Mouse (Mus musculus): ENCODE data around the gene Mss51. TPM values are rescaled to one million over a fixed set of nuclear protein-coding genes. Genes with fewer than 3 reads are reported as not detected.

Gene Mss51
- polyA plus RNA-seq, 1 experiment from 2014 or later = 1.4 TPM

DNA sequence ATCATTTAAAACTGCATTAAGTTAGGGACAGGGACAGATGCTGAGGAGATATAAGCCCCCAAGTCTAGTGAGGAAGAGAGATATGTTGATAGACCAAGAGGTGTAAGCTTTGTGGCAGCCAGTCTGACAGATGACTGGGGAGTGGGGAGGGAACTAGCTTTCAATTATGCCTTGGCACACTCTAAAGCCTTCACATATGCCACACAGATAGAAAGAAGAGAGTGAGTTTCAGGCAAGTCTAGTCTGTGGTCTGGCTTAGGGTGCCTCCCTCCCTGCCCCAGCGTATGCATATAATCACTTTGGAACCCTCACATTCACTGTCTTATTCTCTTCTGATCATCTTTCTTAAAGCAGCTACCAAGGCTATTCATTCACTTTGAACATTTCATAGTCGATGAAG, 45.4 kb downstream of the Mss51 start:
- H3K27ac ChIP-seq = no peak overlapping the region
- 18% methylated on average over 2 of the region's 2 CpGs for WGBS

GRCm38 (mm10) chr14:20447209-20447608, 49.5 kb downstream of the Mss51 start:
- no peak overlapping the region for H3K27ac ChIP-seq
- H3K4me1 ChIP-seq (replicated peaks) = 0 out of 2 replicates have a peak, but pooled peaks cover 2% of the 10 kb centered on the region
- no peak overlapping the region for H3K9ac ChIP-seq (replicated peaks)
- H3K27me3 ChIP-seq = no peaks in the 10 kb centered on the region
- no peaks in the 10 kb centered on the region for H3K36me3 ChIP-seq
- H3K4me3 ChIP-seq (replicated peaks) = no peak overlapping the region
- H3K9me3 ChIP-seq = no peaks in the 10 kb centered on the region
- WGBS = 69% methylated on average over 12 of the region's 12 CpGs
- H3K4me2 ChIP-seq = no peak overlapping the region
- no peak for ATAC-seq (ENCODE audit: insufficient number of reproducible peaks, insufficient read depth, low FRiP score, low TSS enrichment, low read depth)

More for the DNA sequence above, 45.4 kb downstream of the Mss51 start:
- H3K9me3 ChIP-seq = no peaks in the 10 kb centered on the region
- peaks cover 6% of the 10 kb centered on the region; the same call in 1 of the 2 replicates for H3K36me3 ChIP-seq
- H3K9ac ChIP-seq (replicated peaks) = peak overlapping the region; percentile 47
- H3K27me3 ChIP-seq = no peaks in the 10 kb centered on the region
- H3K4me2 ChIP-seq = peak overlapping the region; percentile 71
- H3K4me1 ChIP-seq (replicated peaks) = peaks cover 2% of the 10 kb centered on the region; the same call in 1 of the 2 replicates
- H3K4me3 ChIP-seq (replicated peaks) = peak overlapping the region; percentile 39
- no peak for ATAC-seq (ENCODE audit: insufficient number of reproducible peaks, insufficient read depth, low FRiP score, low TSS enrichment, low read depth)

- no peaks in the 10 kb centered on the region for H3K9me3 ChIP-seq
- H3K9ac ChIP-seq (replicated peaks) = no peak overlapping the region
- H3K4me1 ChIP-seq (replicated peaks) = no peaks in the 10 kb centered on the region
- no peak overlapping the region for H3K27ac ChIP-seq
- no peaks in the 10 kb centered on the region for H3K36me3 ChIP-seq
- WGBS = 72% methylated on average over 17 of the region's 17 CpGs
- no peaks in the 10 kb centered on the region for H3K27me3 ChIP-seq
- ATAC-seq (ENCODE audit: insufficient number of reproducible peaks, insufficient read depth, low FRiP score, low TSS enrichment, low read depth) = no peak
- no peak overlapping the region for H3K4me3 ChIP-seq (replicated peaks)
- H3K4me2 ChIP-seq = no peak overlapping the region
Observed at GRCm38 (mm10) chr14:20442252-20442651, 54.4 kb downstream of the Mss51 start.

- ATAC-seq (ENCODE audit: insufficient number of reproducible peaks, insufficient read depth, low FRiP score, low TSS enrichment, low read depth) = no peak
- H3K36me3 ChIP-seq = no peaks in the 10 kb centered on the region
- H3K27me3 ChIP-seq = no peaks in the 10 kb centered on the region
- no peaks in the 10 kb centered on the region for H3K9me3 ChIP-seq
- no peak overlapping the region for H3K4me3 ChIP-seq (replicated peaks)
- H3K9ac ChIP-seq (replicated peaks) = no peak overlapping the region
- WGBS = 74% methylated on average over 6 of the region's 6 CpGs
- H3K27ac ChIP-seq = no peak overlapping the region
- H3K4me2 ChIP-seq = no peak overlapping the region
- no peaks in the 10 kb centered on the region for H3K4me1 ChIP-seq (replicated peaks)
Observed at GRCm38 (mm10) chr14:20436976-20437375, 59.7 kb downstream of the Mss51 start.

Other genes starting within 250 kb of the Mss51 start
- not detected in 2 replicates for gene Kcnk16, start 227.7 kb downstream of the Mss51 start, polyA plus RNA-seq (2016; fragmentation: Nextera tagmentation; extraction: Ambion mirVana)
- 18.1 and 20.2 TPM in 2 replicates for gene Nudt13, start 202.2 kb downstream of the Mss51 start, polyA plus RNA-seq (2016; fragmentation: Nextera tagmentation; extraction: Ambion mirVana)
- 56.8 and 58.9 TPM in 2 replicates for gene Ecd, start 148.8 kb downstream of the Mss51 start, polyA plus RNA-seq (2016; fragmentation: Nextera tagmentation; extraction: Ambion mirVana)
- gene Fam149b, start 148.7 kb downstream of the Mss51 start, polyA plus RNA-seq (2016; fragmentation: Nextera tagmentation; extraction: Ambion mirVana) = 45.4 and 45.9 TPM in 2 replicates
- gene Dnajc9, start 108.0 kb downstream of the Mss51 start, polyA plus RNA-seq (2016; fragmentation: Nextera tagmentation; extraction: Ambion mirVana) = 234 and 245 TPM in 2 replicates
- gene Mrps16, start 103.3 kb downstream of the Mss51 start, polyA plus RNA-seq (2016; fragmentation: Nextera tagmentation; extraction: Ambion mirVana) = 84.7 and 85.9 TPM in 2 replicates
- gene Cfap70, start 44.7 kb downstream of the Mss51 start, polyA plus RNA-seq (2016; fragmentation: Nextera tagmentation; extraction: Ambion mirVana) = 0.21 and 0.64 TPM in 2 replicates
- gene Anxa7, start 16.8 kb downstream of the Mss51 start, polyA plus RNA-seq (2016; fragmentation: Nextera tagmentation; extraction: Ambion mirVana) = 27.2 and 29.3 TPM in 2 replicates
- 56.9 and 62.5 TPM in 2 replicates for gene Ppp3cb, start 49.7 kb upstream of the Mss51 start, polyA plus RNA-seq (2016; fragmentation: Nextera tagmentation; extraction: Ambion mirVana)
- gene Usp54, start 144.2 kb upstream of the Mss51 start, polyA plus RNA-seq (2016; fragmentation: Nextera tagmentation; extraction: Ambion mirVana) = 11.4 and 13.7 TPM in 2 replicates
- gene Myoz1, start 159.6 kb upstream of the Mss51 start, polyA plus RNA-seq (2016; fragmentation: Nextera tagmentation; extraction: Ambion mirVana) = 1.3 and 1.5 TPM in 2 replicates
- 11.7 and 14.2 TPM in 2 replicates for gene Synpo2l, start 171.5 kb upstream of the Mss51 start, polyA plus RNA-seq (2016; fragmentation: Nextera tagmentation; extraction: Ambion mirVana)
- gene Sec24c, start 177.4 kb upstream of the Mss51 start, polyA plus RNA-seq (2016; fragmentation: Nextera tagmentation; extraction: Ambion mirVana) = 77.2 and 91.2 TPM in 2 replicates
- 24.9 and 27.2 TPM in 2 replicates for gene Fut11, start 198.1 kb upstream of the Mss51 start, polyA plus RNA-seq (2016; fragmentation: Nextera tagmentation; extraction: Ambion mirVana)
- gene Chchd1, start 206.1 kb upstream of the Mss51 start, polyA plus RNA-seq (2016; fragmentation: Nextera tagmentation; extraction: Ambion mirVana) = 243 and 264 TPM in 2 replicates
- gene Zswim8, start 210.7 kb upstream of the Mss51 start, polyA plus RNA-seq (2016; fragmentation: Nextera tagmentation; extraction: Ambion mirVana) = 37.5 and 43.6 TPM in 2 replicates
- 29.6 and 33.1 TPM in 2 replicates for gene Ndst2, start 237.7 kb upstream of the Mss51 start, polyA plus RNA-seq (2016; fragmentation: Nextera tagmentation; extraction: Ambion mirVana)